15 mouse cellular contexts compared by ENCODE assay signal in the genomic region with DNA sequence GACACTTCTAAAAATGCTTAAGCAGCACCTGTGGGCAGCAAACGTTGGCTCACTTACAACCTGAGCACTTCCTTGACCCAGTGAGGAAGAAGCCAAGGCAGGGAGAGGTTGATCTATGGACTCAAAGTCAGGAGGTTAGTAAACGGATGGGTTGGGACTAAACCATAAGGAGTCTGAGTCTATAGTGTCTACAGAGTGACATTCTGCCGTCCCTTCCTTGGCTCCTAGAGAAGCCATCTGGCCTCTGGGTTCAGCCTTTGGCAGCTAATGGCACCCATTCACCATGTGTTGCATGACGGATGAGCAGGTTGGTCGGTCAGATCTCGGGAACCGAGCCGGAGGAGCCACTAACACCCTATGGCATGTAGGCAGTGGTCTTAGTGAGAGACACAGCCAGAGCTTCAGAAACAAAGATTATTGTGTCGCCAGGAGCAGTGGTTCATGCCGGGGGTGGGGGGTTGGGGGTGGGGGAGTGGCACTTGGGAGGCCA. TPM values are rescaled to one million over a fixed set of nuclear protein-coding genes. Genes with fewer than 3 reads are reported as not detected.
DNase-seq lines count a peak whose midpoint lies in the region; ATAC-seq and TF ChIP-seq lines count a peak whose summit lies in the region.
"Had no signal": no experiment of that assay in that cellular context is flagged by ENCODE, and none has a peak within 500 bp of the region (broad histone marks: within the 10 kb centered on the region; RNA-seq: fewer than 3 reads in every experiment).

No protein-coding gene starts in this region.

- no peak for TF ChIP-seq CTCF in hindbrain, postnatal 0 days (IDR thresholded peaks at IDR 0.05; ENCODE audit: low read depth)
- no peak for TF ChIP-seq CTCF in midbrain, postnatal 0 days (IDR thresholded peaks at IDR 0.05)
- no peak for TF ChIP-seq CTCF in intestine, postnatal 0 days (IDR thresholded peaks at IDR 0.05; ENCODE audit: low read depth)
- no peak for TF ChIP-seq CTCF in stomach, postnatal 0 days (IDR thresholded peaks at IDR 0.05; ENCODE audit: low read depth)

- no peaks in the 10 kb centered on the region for H3K9me3 ChIP-seq in hindbrain, postnatal 0 days (ENCODE audit: low read length)
- H3K9me3 ChIP-seq in hindbrain, embryonic 10.5 days: no peaks in the 10 kb centered on the region
- no peaks in the 10 kb centered on the region for H3K9me3 ChIP-seq in midbrain, postnatal 0 days (ENCODE audit: low read length)
- no peaks in the 10 kb centered on the region for H3K9me3 ChIP-seq in midbrain, embryonic 15.5 days
- H3K9me3 ChIP-seq in intestine, postnatal 0 days (ENCODE audit: control insufficient read depth): no peaks in the 10 kb centered on the region
- no peaks in the 10 kb centered on the region for H3K9me3 ChIP-seq in stomach, postnatal 0 days (ENCODE audit: control insufficient read depth, low read length)
- H3K9me3 ChIP-seq in forebrain, embryonic 12.5 days: no peaks in the 10 kb centered on the region
- H3K9me3 ChIP-seq: midbrain, embryonic 13.5 days had no signal

- H3K4me1 ChIP-seq in hindbrain, postnatal 0 days (ENCODE audit: insufficient read depth, low read length): peaks cover 20% of the 10 kb centered on the region
- peaks cover 51% of the 10 kb centered on the region for H3K4me1 ChIP-seq in hindbrain, embryonic 10.5 days (replicated peaks)
- peaks cover 15% of the 10 kb centered on the region; the same call in 1 of the 2 replicates for H3K4me1 ChIP-seq in midbrain, postnatal 0 days (ENCODE audit: insufficient read depth, low read length)
- peaks cover 38% of the 10 kb centered on the region for H3K4me1 ChIP-seq in midbrain, embryonic 15.5 days
- H3K4me1 ChIP-seq in intestine, postnatal 0 days (replicated peaks; ENCODE audit: control insufficient read depth, insufficient read depth, low read length): 0 out of 2 replicates have a peak, but pooled peaks cover 8% of the 10 kb centered on the region
- peaks cover 19% of the 10 kb centered on the region for H3K4me1 ChIP-seq in stomach, postnatal 0 days (replicated peaks; ENCODE audit: control insufficient read depth, insufficient read depth)
- peaks cover 37% of the 10 kb centered on the region for H3K4me1 ChIP-seq in forebrain, embryonic 12.5 days

- WGBS in hindbrain, postnatal 0 days: 57% methylated on average over 10 of the region's 10 CpGs
- 82% methylated on average over 10 of the region's 10 CpGs for WGBS in hindbrain, embryonic 10.5 days
- 80% methylated on average over 10 of the region's 10 CpGs for WGBS in midbrain, postnatal 0 days
- 80% methylated on average over 10 of the region's 10 CpGs for WGBS in midbrain, embryonic 15.5 days
- 52% methylated on average over 10 of the region's 10 CpGs for WGBS in intestine, postnatal 0 days
- 69% methylated on average over 10 of the region's 10 CpGs for WGBS in stomach, postnatal 0 days
- 80% methylated on average over 10 of the region's 10 CpGs for WGBS in forebrain, embryonic 12.5 days

- no peak overlapping the region for H3K27ac ChIP-seq in hindbrain, postnatal 0 days
- no peak overlapping the region for H3K27ac ChIP-seq in hindbrain, embryonic 10.5 days
- H3K27ac ChIP-seq in midbrain, postnatal 0 days (ENCODE audit: low read depth, low read length): no peak overlapping the region
- no peak overlapping the region for H3K27ac ChIP-seq in midbrain, embryonic 15.5 days
- peak overlapping the region; percentile 84 for H3K27ac ChIP-seq in intestine, postnatal 0 days (ENCODE audit: low read depth, low read length)
- H3K27ac ChIP-seq in stomach, postnatal 0 days (replicated peaks): peak overlapping the region; percentile 92
- H3K27ac ChIP-seq in forebrain, embryonic 12.5 days: no peak overlapping the region
- H3K27ac ChIP-seq: gastrocnemius, adult 2 months; midbrain, embryonic 13.5 days had no signal

- ATAC-seq in hindbrain, postnatal 0 days: no peak
- no peak for ATAC-seq in midbrain, postnatal 0 days (ENCODE audit: low FRiP score)
- ATAC-seq in midbrain, embryonic 15.5 days (replicated peaks): no peak
- peak; percentile 59 for ATAC-seq in intestine, postnatal 0 days
- no peak for ATAC-seq in stomach, postnatal 0 days (ENCODE audit: low FRiP score, low TSS enrichment)
- no peak for ATAC-seq in forebrain, embryonic 12.5 days (ENCODE audit: low FRiP score)
- ATAC-seq: inflammation-experienced regulatory T-cells, adult 6 months; midbrain, embryonic 13.5 days had no signal

- DNase-seq in hindbrain, postnatal 0 days (ENCODE audit: low spot score): peak; percentile 44
- DNase-seq in hindbrain, embryonic 10.5 days (ENCODE audit: low spot score): no peak
- DNase-seq in midbrain, postnatal 0 days (ENCODE audit: low spot score): peak; percentile 59
- DNase-seq in stomach, postnatal 0 days (ENCODE audit: low spot score): no peak
- no peak for DNase-seq in embryo, embryonic 9.5 days (ENCODE audit: extremely low spot score)
- DNase-seq: gastrocnemius, adult 2 months; right cerebral cortex, postnatal 4 days had no signal

- H3K9ac ChIP-seq in hindbrain, postnatal 0 days (replicated peaks; ENCODE audit: low read length): no peak overlapping the region
- H3K9ac ChIP-seq in midbrain, postnatal 0 days (replicated peaks; ENCODE audit: low read length, poor library complexity, severe bottlenecking): no peak overlapping the region
- H3K9ac ChIP-seq in midbrain, embryonic 15.5 days: no peak overlapping the region
- no peak overlapping the region for H3K9ac ChIP-seq in intestine, postnatal 0 days (ENCODE audit: low read depth, low read length)
- no peak overlapping the region for H3K9ac ChIP-seq in stomach, postnatal 0 days (ENCODE audit: low read length)
- no peak overlapping the region for H3K9ac ChIP-seq in forebrain, embryonic 12.5 days
- H3K9ac ChIP-seq: liver, embryonic 14.5 days had no signal

- TF ChIP-seq EP300 in stomach, postnatal 0 days (optimal IDR thresholded peaks at IDR 0.05): no peak

- H3K4me2 ChIP-seq in hindbrain, postnatal 0 days (ENCODE audit: low read depth, low read length): no peak overlapping the region
- no peak overlapping the region for H3K4me2 ChIP-seq in midbrain, postnatal 0 days (ENCODE audit: low read depth, low read length, poor library complexity, severe bottlenecking)
- H3K4me2 ChIP-seq in midbrain, embryonic 15.5 days: no peak overlapping the region
- no peak overlapping the region for H3K4me2 ChIP-seq in intestine, postnatal 0 days (replicated peaks; ENCODE audit: low read depth)
- no peak overlapping the region for H3K4me2 ChIP-seq in stomach, postnatal 0 days (replicated peaks; ENCODE audit: low read depth)
- H3K4me2 ChIP-seq in forebrain, embryonic 12.5 days: no peak overlapping the region
- H3K4me2 ChIP-seq: heart, embryonic 11.5 days; midbrain, embryonic 13.5 days had no signal

- no peak overlapping the region for H3K4me3 ChIP-seq in hindbrain, postnatal 0 days (ENCODE audit: low read length)
- no peak overlapping the region for H3K4me3 ChIP-seq in hindbrain, embryonic 10.5 days
- no peak overlapping the region for H3K4me3 ChIP-seq in midbrain, postnatal 0 days (ENCODE audit: low read depth, low read length)
- no peak overlapping the region for H3K4me3 ChIP-seq in midbrain, embryonic 15.5 days
- no peak overlapping the region for H3K4me3 ChIP-seq in intestine, postnatal 0 days (ENCODE audit: low read depth, low read length)
- H3K4me3 ChIP-seq in stomach, postnatal 0 days (ENCODE audit: low read depth, low read length): no peak overlapping the region
- H3K4me3 ChIP-seq in forebrain, embryonic 12.5 days (replicated peaks): no peak overlapping the region
- H3K4me3 ChIP-seq: gastrocnemius, adult 2 months; midbrain, embryonic 13.5 days had no signal

- no peaks in the 10 kb centered on the region for H3K36me3 ChIP-seq in hindbrain, postnatal 0 days (ENCODE audit: insufficient read depth, low read length)
- H3K36me3 ChIP-seq in hindbrain, embryonic 10.5 days: no peaks in the 10 kb centered on the region
- H3K36me3 ChIP-seq in midbrain, postnatal 0 days (ENCODE audit: insufficient read depth, low read length): no peaks in the 10 kb centered on the region
- no peaks in the 10 kb centered on the region for H3K36me3 ChIP-seq in midbrain, embryonic 15.5 days (replicated peaks)
- no peaks in the 10 kb centered on the region for H3K36me3 ChIP-seq in intestine, postnatal 0 days (ENCODE audit: control insufficient read depth, insufficient read depth)
- no peaks in the 10 kb centered on the region for H3K36me3 ChIP-seq in stomach, postnatal 0 days (ENCODE audit: control insufficient read depth, insufficient read depth, low read length)
- no peaks in the 10 kb centered on the region for H3K36me3 ChIP-seq in forebrain, embryonic 12.5 days (replicated peaks)
- H3K36me3 ChIP-seq: midbrain, embryonic 13.5 days had no signal

- H3K27me3 ChIP-seq in hindbrain, postnatal 0 days (ENCODE audit: insufficient read depth, low read length): no peaks in the 10 kb centered on the region
- H3K27me3 ChIP-seq in hindbrain, embryonic 10.5 days (ENCODE audit: insufficient read depth, poor library complexity, severe bottlenecking): peaks cover 26% of the 10 kb centered on the region
- H3K27me3 ChIP-seq in midbrain, postnatal 0 days (ENCODE audit: insufficient read depth, low read length): no peaks in the 10 kb centered on the region
- no peaks in the 10 kb centered on the region; the same call in 1 of the 2 replicates for H3K27me3 ChIP-seq in midbrain, embryonic 15.5 days (replicated peaks)
- H3K27me3 ChIP-seq in intestine, postnatal 0 days (replicated peaks; ENCODE audit: control insufficient read depth, insufficient read depth, low read length): no peaks in the 10 kb centered on the region
- H3K27me3 ChIP-seq in stomach, postnatal 0 days (ENCODE audit: control insufficient read depth, insufficient read depth, low read length): no peaks in the 10 kb centered on the region
- H3K27me3 ChIP-seq in forebrain, embryonic 12.5 days: peaks cover 25% of the 10 kb centered on the region

RNA-seq across cellular contexts. Expression of a gene that starts 2.2 kb away (rescaled TPM):
- 3.1 and 6.1 TPM in 2 replicates for total RNA-seq in hindbrain, postnatal 0 days (2014; rRNA removed)
- 10.0 and 10.2 TPM in 2 replicates for polyA plus RNA-seq in hindbrain, postnatal 0 days (2015; fragmentation: Nextera tagmentation; extraction: Ambion mirVana)
- polyA plus RNA-seq in hindbrain, embryonic 10.5 days (2016; fragmentation: Nextera tagmentation; extraction: Ambion mirVana): 9.8 and 9.9 TPM in 2 replicates
- total RNA-seq in midbrain, postnatal 0 days (2014; rRNA removed): 2.4 and 2.7 TPM in 2 replicates
- polyA plus RNA-seq in midbrain, postnatal 0 days (2015; fragmentation: Nextera tagmentation; extraction: Ambion mirVana): 8.6 and 10.4 TPM in 2 replicates
- 6.6 and 7.5 TPM in 2 replicates for polyA plus RNA-seq in midbrain, embryonic 15.5 days (2015; fragmentation: Nextera tagmentation; extraction: Ambion mirVana)
- 14.3 and 16.0 TPM in 2 replicates for polyA plus RNA-seq in intestine, postnatal 0 days (2015; fragmentation: Nextera tagmentation; extraction: Ambion mirVana)
- 20.2 and 24.6 TPM in 2 replicates for polyA plus RNA-seq in stomach, postnatal 0 days (2015; fragmentation: Nextera tagmentation; extraction: Ambion mirVana)
- polyA plus RNA-seq in forebrain, embryonic 12.5 days (2016; fragmentation: Nextera tagmentation; extraction: Ambion mirVana): 6.2 and 7.6 TPM in 2 replicates

RNA-seq across cellular contexts. Expression of a gene that starts 11.1 kb away (rescaled TPM):
- total RNA-seq in hindbrain, postnatal 0 days (2014; rRNA removed): 3.1 and 4.0 TPM in 2 replicates
- 0.97 and 1.0 TPM in 2 replicates for polyA plus RNA-seq in hindbrain, postnatal 0 days (2015; fragmentation: Nextera tagmentation; extraction: Ambion mirVana)
- polyA plus RNA-seq in hindbrain, embryonic 10.5 days (2016; fragmentation: Nextera tagmentation; extraction: Ambion mirVana): 0.04 and 0.22 TPM in 2 replicates
- total RNA-seq in midbrain, postnatal 0 days (2014; rRNA removed): 1.1 and 2.4 TPM in 2 replicates
- polyA plus RNA-seq in midbrain, postnatal 0 days (2015; fragmentation: Nextera tagmentation; extraction: Ambion mirVana): 0.49 and 0.65 TPM in 2 replicates
- 0.31 and 0.56 TPM in 2 replicates for polyA plus RNA-seq in midbrain, embryonic 15.5 days (2015; fragmentation: Nextera tagmentation; extraction: Ambion mirVana)
- polyA plus RNA-seq in intestine, postnatal 0 days (2015; fragmentation: Nextera tagmentation; extraction: Ambion mirVana): 0.05 and 0.10 TPM in 2 replicates
- 0.02 and 0.08 TPM in 2 replicates for polyA plus RNA-seq in stomach, postnatal 0 days (2015; fragmentation: Nextera tagmentation; extraction: Ambion mirVana)
- polyA plus RNA-seq in forebrain, embryonic 12.5 days (2016; fragmentation: Nextera tagmentation; extraction: Ambion mirVana): 0.32 and 0.35 TPM in 2 replicates
- total RNA-seq: neutrophil, adult 5-6 weeks had no signal

RNA-seq across cellular contexts. Expression of a gene that starts 38.3 kb away (rescaled TPM):
- total RNA-seq in hindbrain, postnatal 0 days (2014; rRNA removed): 0.10 and 0.29 TPM in 2 replicates
- 0.40 and 0.58 TPM in 2 replicates for polyA plus RNA-seq in hindbrain, postnatal 0 days (2015; fragmentation: Nextera tagmentation; extraction: Ambion mirVana)
- not detected in 2 replicates for polyA plus RNA-seq in hindbrain, embryonic 10.5 days (2016; fragmentation: Nextera tagmentation; extraction: Ambion mirVana)
- total RNA-seq in midbrain, postnatal 0 days (2014; rRNA removed): 0.33 and 0.38 TPM in 2 replicates
- 0.19 and 0.22 TPM in 2 replicates for polyA plus RNA-seq in midbrain, postnatal 0 days (2015; fragmentation: Nextera tagmentation; extraction: Ambion mirVana)
- 0.05 TPM in 1 of 2 replicates, not detected in the other for polyA plus RNA-seq in midbrain, embryonic 15.5 days (2015; fragmentation: Nextera tagmentation; extraction: Ambion mirVana)
- 0.58 and 0.63 TPM in 2 replicates for polyA plus RNA-seq in intestine, postnatal 0 days (2015; fragmentation: Nextera tagmentation; extraction: Ambion mirVana)
- 0.24 and 0.30 TPM in 2 replicates for polyA plus RNA-seq in stomach, postnatal 0 days (2015; fragmentation: Nextera tagmentation; extraction: Ambion mirVana)
- not detected in 2 replicates for polyA plus RNA-seq in forebrain, embryonic 12.5 days (2016; fragmentation: Nextera tagmentation; extraction: Ambion mirVana)
- total RNA-seq: gastrocnemius, adult 2 months had no signal
- polyA plus RNA-seq: heart, embryonic 11.5 days; midbrain, embryonic 13.5 days had no signal

RNA-seq across cellular contexts. Expression of a gene that starts 39.2 kb away (rescaled TPM):
- 2.0 and 3.4 TPM in 2 replicates for total RNA-seq in hindbrain, postnatal 0 days (2014; rRNA removed)
- polyA plus RNA-seq in hindbrain, postnatal 0 days (2015; fragmentation: Nextera tagmentation; extraction: Ambion mirVana): 5.0 and 6.8 TPM in 2 replicates
- 7.8 and 8.1 TPM in 2 replicates for polyA plus RNA-seq in hindbrain, embryonic 10.5 days (2016; fragmentation: Nextera tagmentation; extraction: Ambion mirVana)
- total RNA-seq in midbrain, postnatal 0 days (2014; rRNA removed): 1.7 and 2.6 TPM in 2 replicates
- 4.3 and 4.9 TPM in 2 replicates for polyA plus RNA-seq in midbrain, postnatal 0 days (2015; fragmentation: Nextera tagmentation; extraction: Ambion mirVana)
- polyA plus RNA-seq in midbrain, embryonic 15.5 days (2015; fragmentation: Nextera tagmentation; extraction: Ambion mirVana): 7.4 and 8.4 TPM in 2 replicates
- 9.0 and 9.9 TPM in 2 replicates for polyA plus RNA-seq in intestine, postnatal 0 days (2015; fragmentation: Nextera tagmentation; extraction: Ambion mirVana)
- 6.4 and 8.0 TPM in 2 replicates for polyA plus RNA-seq in stomach, postnatal 0 days (2015; fragmentation: Nextera tagmentation; extraction: Ambion mirVana)
- polyA plus RNA-seq in forebrain, embryonic 12.5 days (2016; fragmentation: Nextera tagmentation; extraction: Ambion mirVana): 2.6 and 4.6 TPM in 2 replicates

Comparison
In these comparisons a context has a peak if more than half of its experiments do, and no peak if none do; other contexts are left out.
1. DNase-seq: peak in hindbrain, postnatal 0 days (single experiment) and midbrain, postnatal 0 days (single experiment); none in hindbrain, embryonic 10.5 days (single experiment), stomach, postnatal 0 days (single experiment) and embryo, embryonic 9.5 days (single experiment).
2. H3K27ac ChIP-seq: peak in intestine, postnatal 0 days (single experiment) and stomach, postnatal 0 days (single experiment); none in hindbrain, postnatal 0 days (single experiment), hindbrain, embryonic 10.5 days (single experiment), midbrain, postnatal 0 days (single experiment), midbrain, embryonic 15.5 days (single experiment) and forebrain, embryonic 12.5 days (single experiment).